Mouse (Mus musculus): ENCODE results near the gene Hnrnph3. TPM values are rescaled to one million over a fixed set of nuclear protein-coding genes. Genes with fewer than 3 reads are reported as not detected.

Hnrnph3 gene
- total RNA-seq, 2 experiments from 2014 or later: 26.9 to 28.7 TPM

GRCm38 (mm10) chr10:63003252-63003651 lies 20.8 kb downstream of the Hnrnph3 start:
- no peak for DNase-seq
- intact Hi-C loops (cut with DNase I): no loop called here

- intact Hi-C loops (cut with DNase I): no loop called here
- no peak for DNase-seq
Observed at GRCm38 (mm10) chr10:63000584-63000983, 23.4 kb downstream of the Hnrnph3 start.

- no peak for DNase-seq
- intact Hi-C loops (cut with DNase I): no loop called here
Observed at GRCm38 (mm10) chr10:62993991-62994390, 30.0 kb downstream of the Hnrnph3 start.

GRCm38 (mm10) chr10:62990636-62991035 lies 33.4 kb downstream of the Hnrnph3 start:
- intact Hi-C loops (cut with DNase I): no loop called here
- no peak for DNase-seq

- intact Hi-C loops (cut with DNase I): loop anchor here (10.0 kb wide), 1 partner anchor 77 kb away; the partner anchor contains the start of gene Pbld1
- peak in 1 of 2 experiments; percentile 18 for DNase-seq
Observed at GRCm38 (mm10) chr10:62987341-62987740, 36.7 kb downstream of the Hnrnph3 start.

GRCm38 (mm10) chr10:62984495-62984894 lies 39.5 kb downstream of the Hnrnph3 start:
- DNase-seq: peak; percentile 22 to 44
- intact Hi-C loops (cut with DNase I): loop anchor here (10.0 kb wide), 1 partner anchor 80 kb away; the partner anchor contains the start of gene Pbld1

- intact Hi-C loops (cut with DNase I): loop anchor here (10.0 kb wide), 1 partner anchor 81 kb away; the partner anchor contains the start of gene Pbld1
- DNase-seq: no peak
Observed at GRCm38 (mm10) chr10:62984072-62984471, 39.9 kb downstream of the Hnrnph3 start.

- peak; percentile 89 to 93 for DNase-seq
- intact Hi-C loops (cut with DNase I): loop anchor here (10.0 kb wide), 1 partner anchor 85 kb away; the partner anchor contains the start of gene Pbld1
Observed at GRCm38 (mm10) chr10:62980039-62980954, 43.7 kb downstream of the Hnrnph3 start, which contains the start of gene Rufy2. Rufy2 (plus strand) TSS chr10:62980223.

- DNase-seq: no peak
- intact Hi-C loops (cut with DNase I): loop anchor here (10.0 kb wide), 1 partner anchor 85 kb away; the partner anchor contains the start of gene Pbld1
Observed at GRCm38 (mm10) chr10:62979667-62980038, 44.4 kb downstream of the Hnrnph3 start.

- intact Hi-C loops (cut with DNase I): no loop called here
- no peak for DNase-seq
Observed at GRCm38 (mm10) chr10:62971821-62972220, 52.2 kb downstream of the Hnrnph3 start.

- intact Hi-C loops (cut with DNase I): no loop called here
- no peak for DNase-seq
Observed at GRCm38 (mm10) chr10:62966291-62966690, 57.7 kb downstream of the Hnrnph3 start.

- intact Hi-C loops (cut with DNase I): no loop called here
- DNase-seq: no peak
Observed at GRCm38 (mm10) chr10:62965796-62966195, 58.2 kb downstream of the Hnrnph3 start.

Other genes starting within 250 kb of the Hnrnph3 start
- gene Ccar1, start 231.9 kb downstream of the Hnrnph3 start, total RNA-seq (2021): 10 to 100 TPM; 56.3 to 58.7 TPM
- gene Tet1, start 115.2 kb downstream of the Hnrnph3 start, total RNA-seq (2021): 10 to 100 TPM; 19.2 to 21.2 TPM
- 10 to 100 TPM; 21.9 to 22.3 TPM for gene Slc25a16, start 103.6 kb downstream of the Hnrnph3 start, total RNA-seq (2021)
- gene Dna2, start 77.2 kb downstream of the Hnrnph3 start, total RNA-seq (2021): 1 to 10 TPM; 1.7 to 1.9 TPM
- 10 to 100 TPM; 12.1 to 13.1 TPM for gene Rufy2, start 44.0 kb downstream of the Hnrnph3 start, total RNA-seq (2021)
- 1 to 10 TPM; 4.3 to 4.9 TPM for gene Pbld2, start 98 bp upstream of the Hnrnph3 start, total RNA-seq (2021)
- gene Pbld1, start 35.9 kb upstream of the Hnrnph3 start, total RNA-seq (2021): 1 to 10 TPM in 1 of 2 experiments, under 1 TPM in 1; 0.41 to 1.5 TPM
- not detected for gene Atoh7, start 75.4 kb upstream of the Hnrnph3 start, total RNA-seq (2021)
- 10 to 100 TPM; 82.5 to 90.9 TPM for gene Mypn, start 179.7 kb upstream of the Hnrnph3 start, total RNA-seq (2021)
- 10 to 100 TPM; 36.9 to 38.8 TPM for gene Herc4, start 219.6 kb upstream of the Hnrnph3 start, total RNA-seq (2021)

Data from heart, postnatal 14 days (tissue).